Mouse (Mus musculus) E14TG2a.4 (cell line): ENCODE results near the gene Magi1.

ENCODE experiments used
- CTCF ChIP-seq: conservative IDR thresholded peaks from 2 replicates; pipeline ENCODE4 v1.5.1; 2014; ENCODE audit warnings: low read length
- NANOG ChIP-seq: IDR thresholded peaks from 2 replicates; pipeline ENCODE4 v1.6.1; 2014; ENCODE audit warnings: borderline replicate concordance, low read length, mixed read lengths
- POU5F1 ChIP-seq: IDR thresholded peaks from 2 replicates; pipeline ENCODE4 v1.6.1; 2014; ENCODE audit warnings: low read length, borderline replicate concordance

DNA sequence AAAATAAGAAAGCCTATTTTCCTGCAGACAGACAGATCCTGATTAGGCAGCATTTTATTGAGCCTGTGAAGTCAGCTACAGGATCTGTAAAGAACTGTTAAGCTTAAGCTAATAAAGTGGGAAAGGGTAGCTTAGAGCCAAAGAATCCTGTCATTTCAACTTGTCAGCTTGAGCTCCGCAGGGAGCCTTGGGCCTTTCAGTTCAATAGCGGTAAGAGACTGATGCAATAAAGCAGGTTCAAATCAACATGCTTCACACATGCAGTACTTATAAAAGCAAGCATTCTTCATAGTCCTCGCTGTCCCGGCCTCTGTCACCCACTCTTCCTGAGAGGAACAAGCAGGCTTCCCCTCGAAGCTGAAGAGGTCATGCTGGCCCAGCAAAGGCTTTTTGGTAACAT lies 199.0 kb downstream of the Magi1 start:
- TF ChIP-seq CTCF (no peak), POU5F1 (no peak), NANOG (no peak)
